Mouse (Mus musculus) embryonic facial prominence, embryonic 14.5 days (tissue): Measurements from ENCODE around the gene Med13l. TPM values are rescaled to one million over a fixed set of nuclear protein-coding genes. Genes with fewer than 3 reads are reported as not detected.

Experiments
- ATAC-seq: fragments of 200-750 bp; cut with Nextera tagmentation; 2 replicates; pipeline ENCODE4 v1.8.0; 2017; ENCODE audit warnings: low read depth, moderate number of reproducible peaks, moderate TSS enrichment
- DNase-seq: peaks from one replicate; pipeline ENCODE4 v3.0.0-alpha.2; 2015; ENCODE audit warnings: low spot score
- H3K27ac ChIP-seq: fragments of 300-500 bp; sonication (generic); replicated peaks from 2 replicates; pipeline ENCODE4 v1.5.1; 2014; ENCODE audit warnings: low read depth, mild to moderate bottlenecking, low read length, moderate library complexity
- H3K27me3 ChIP-seq: fragments of 300-500 bp; sonication (generic); replicated peaks from 2 replicates; pipeline ENCODE4 v1.6.1; 2014; ENCODE audit warnings: low read length; ENCODE audit not compliant: control insufficient read depth, insufficient read depth
- H3K36me3 ChIP-seq: fragments of 300-500 bp; sonication (generic); 2 replicates; pipeline ENCODE4 v1.6.1; 2014; ENCODE audit warnings: low read length, mixed read lengths; ENCODE audit not compliant: control insufficient read depth, insufficient read depth
- H3K4me1 ChIP-seq: fragments of 300-500 bp; sonication (generic); 2 replicates; pipeline ENCODE4 v1.6.1; 2014; ENCODE audit warnings: antibody characterized with exemption, low read length; ENCODE audit not compliant: control insufficient read depth, insufficient read depth
- H3K4me2 ChIP-seq: fragments of 300-500 bp; sonication (generic); 2 replicates; pipeline ENCODE4 v1.6.1; 2014; ENCODE audit warnings: low read depth, mild to moderate bottlenecking, low read length, moderate library complexity, mixed read lengths
- H3K4me3 ChIP-seq: fragments of 300-500 bp; sonication (generic); 2 replicates; pipeline ENCODE4 v1.5.1; 2014; ENCODE audit warnings: low read depth, mild to moderate bottlenecking, low read length
- H3K9ac ChIP-seq: fragments of 300-500 bp; sonication (generic); 2 replicates; pipeline ENCODE4 v1.6.1; 2014; ENCODE audit warnings: low read depth, mild to moderate bottlenecking, low read length, moderate library complexity, mixed read lengths
- H3K9me3 ChIP-seq: fragments of 300-500 bp; sonication (generic); 2 replicates; pipeline ENCODE4 v1.6.1; 2016; ENCODE audit warnings: low read length; ENCODE audit not compliant: control insufficient read depth
- WGBS: fragments of 180-500 bp; shearing (Covaris S2); extraction: QIAGEN DNeasy Blood & Tissue Kit; methylation state at CpG from one replicate; pipeline ENCODE4 v1.1.7; 2014; 5-methylcytosine and 5-hydroxymethylcytosine counted together
- polyA plus RNA-seq: library from polyadenylated mRNA; unstranded; fragments of >200 nt; fragmentation: Nextera tagmentation; extraction: Ambion mirVana; gene quantifications from 2 replicates; pipeline ENCODE4 v1.2.1, GENCODE M21; 2014

Med13l gene
- polyA plus RNA-seq, 1 experiment from 2014 or later, result 16.5 TPM

GRCm38 (mm10) chr5:118722456-118722855 is 162.0 kb downstream of the Med13l start:
- peaks cover 40% of the 10 kb centered on the region for H3K36me3 ChIP-seq
- 72% methylated on average over 3 of the region's 3 CpGs for WGBS

GRCm38 (mm10) chr5:118725425-118725824 is 164.9 kb downstream of the Med13l start:
- H3K4me1 ChIP-seq, result no peaks in the 10 kb centered on the region
- 76% methylated on average over 6 of the region's 6 CpGs for WGBS
- H3K27ac ChIP-seq, result no peak overlapping the region
- no peak for DNase-seq
- no peaks in the 10 kb centered on the region for H3K27me3 ChIP-seq
- no peak overlapping the region for H3K4me2 ChIP-seq
- H3K36me3 ChIP-seq, result peaks cover 69% of the 10 kb centered on the region
- no peaks in the 10 kb centered on the region for H3K9me3 ChIP-seq
- no peak overlapping the region for H3K9ac ChIP-seq
- no peak for ATAC-seq
- H3K4me3 ChIP-seq, result no peak overlapping the region

More at GRCm38 (mm10) chr5:118722456-118722855, 162.0 kb downstream of the Med13l start:
- no peak for DNase-seq
- Histone ChIP-seq H3K9ac (no peak overlapping the region), H3K4me3 (no peak overlapping the region), H3K27me3 (no peaks in the 10 kb centered on the region), H3K4me1 (no peaks in the 10 kb centered on the region; the same call in 1 of the 2 replicates), H3K9me3 (no peaks in the 10 kb centered on the region), H3K27ac (no peak overlapping the region), H3K4me2 (no peak overlapping the region)
- ATAC-seq, result no peak

- DNase-seq, result no peak
- no peaks in the 10 kb centered on the region for H3K9me3 ChIP-seq
- H3K4me1 ChIP-seq, result no peaks in the 10 kb centered on the region
- peaks cover 74% of the 10 kb centered on the region for H3K36me3 ChIP-seq
- no peak for ATAC-seq
- no peaks in the 10 kb centered on the region for H3K27me3 ChIP-seq
- H3K4me2 ChIP-seq, result no peak overlapping the region
- H3K9ac ChIP-seq, result no peak overlapping the region
- WGBS, result 87% methylated on average over 10 of the region's 10 CpGs
- H3K4me3 ChIP-seq, result no peak overlapping the region
- H3K27ac ChIP-seq, result no peak overlapping the region
Measured at GRCm38 (mm10) chr5:118725886-118726505, 165.5 kb downstream of the Med13l start.

- H3K4me1 ChIP-seq, result no peaks in the 10 kb centered on the region
- ATAC-seq, result no peak
- no peak for DNase-seq
- H3K27me3 ChIP-seq, result no peaks in the 10 kb centered on the region
- no peaks in the 10 kb centered on the region for H3K9me3 ChIP-seq
- H3K4me2 ChIP-seq, result no peak overlapping the region
- no peak overlapping the region for H3K9ac ChIP-seq
- no peak overlapping the region for H3K27ac ChIP-seq
- H3K4me3 ChIP-seq, result no peak overlapping the region
- peaks cover 78% of the 10 kb centered on the region for H3K36me3 ChIP-seq
- WGBS, result 67% methylated on average over 16 of the region's 16 CpGs
Measured at GRCm38 (mm10) chr5:118727336-118727735, 166.9 kb downstream of the Med13l start.

GRCm38 (mm10) chr5:118732221-118732620 is 171.7 kb downstream of the Med13l start:
- ATAC-seq (no peak), DNase-seq (no peak)
- Histone ChIP-seq H3K4me1 (no peaks in the 10 kb centered on the region), H3K27me3 (no peaks in the 10 kb centered on the region), H3K4me2 (no peak overlapping the region), H3K9me3 (no peaks in the 10 kb centered on the region), H3K27ac (no peak overlapping the region), H3K4me3 (no peak overlapping the region), H3K36me3 (peaks cover 74% of the 10 kb centered on the region), H3K9ac (no peak overlapping the region)
- WGBS, result 70% methylated on average over 3 of the region's 3 CpGs

GRCm38 (mm10) chr5:118732651-118733050 is 172.2 kb downstream of the Med13l start:
- no peak for ATAC-seq
- WGBS, result 89% methylated on average over 8 of the region's 8 CpGs

GRCm38 (mm10) chr5:118733566-118733965 is 173.1 kb downstream of the Med13l start:
- DNase-seq, result no peak
- ATAC-seq, result no peak
- Histone ChIP-seq H3K27ac (no peak overlapping the region), H3K9ac (no peak overlapping the region), H3K4me3 (no peak overlapping the region), H3K27me3 (no peaks in the 10 kb centered on the region), H3K36me3 (peaks cover 68% of the 10 kb centered on the region), H3K4me1 (no peaks in the 10 kb centered on the region), H3K4me2 (no peak overlapping the region), H3K9me3 (no peaks in the 10 kb centered on the region)
- WGBS, result 89% methylated on average over 4 of the region's 4 CpGs

More at GRCm38 (mm10) chr5:118732651-118733050, 172.2 kb downstream of the Med13l start:
- peaks cover 70% of the 10 kb centered on the region for H3K36me3 ChIP-seq
- no peak overlapping the region for H3K4me3 ChIP-seq
- H3K4me1 ChIP-seq, result no peaks in the 10 kb centered on the region
- no peak overlapping the region for H3K27ac ChIP-seq
- H3K9me3 ChIP-seq, result no peaks in the 10 kb centered on the region
- no peak overlapping the region; the same call in 1 of the 2 replicates for H3K9ac ChIP-seq
- H3K27me3 ChIP-seq, result no peaks in the 10 kb centered on the region
- DNase-seq, result no peak
- no peak overlapping the region for H3K4me2 ChIP-seq

GRCm38 (mm10) chr5:118734455-118734854 is 174.0 kb downstream of the Med13l start:
- H3K4me1 ChIP-seq, result no peaks in the 10 kb centered on the region
- no peaks in the 10 kb centered on the region for H3K9me3 ChIP-seq
- no peak overlapping the region for H3K4me3 ChIP-seq
- 69% methylated on average over 9 of the region's 9 CpGs for WGBS
- no peak overlapping the region for H3K9ac ChIP-seq
- no peak for ATAC-seq
- no peak for DNase-seq
- peaks cover 68% of the 10 kb centered on the region for H3K36me3 ChIP-seq
- no peak overlapping the region for H3K27ac ChIP-seq
- no peaks in the 10 kb centered on the region for H3K27me3 ChIP-seq
- no peak overlapping the region for H3K4me2 ChIP-seq

- Histone ChIP-seq H3K4me3 (no peak overlapping the region), H3K4me2 (no peak overlapping the region), H3K27me3 (no peaks in the 10 kb centered on the region), H3K9me3 (no peaks in the 10 kb centered on the region), H3K36me3 (peaks cover 68% of the 10 kb centered on the region), H3K9ac (no peak overlapping the region), H3K4me1 (no peaks in the 10 kb centered on the region), H3K27ac (no peak overlapping the region)
- no peak for DNase-seq
- 96% methylated on average over 8 of the region's 8 CpGs for WGBS
- no peak for ATAC-seq
Measured at GRCm38 (mm10) chr5:118735738-118736137, 175.3 kb downstream of the Med13l start.
